Mouse (Mus musculus) embryonic facial prominence, embryonic 11.5 days (tissue): ENCODE data around the gene Rai14. TPM values are rescaled to one million over a fixed set of nuclear protein-coding genes. Genes with fewer than 3 reads are reported as not detected.
A peak's percentile ranks its signal among the peaks of the same experiment; 100 is the strongest.
"Not testable (repeated sequence)": the region's sequence is repeated elsewhere in the genome, so short reads cannot be mapped to it uniquely, and the experiment has no call there.

Experiments used
- ATAC-seq: fragments of 200-750 bp; cut with Nextera tagmentation; replicated peaks from 2 replicates; pipeline ENCODE4 v1.8.0; 2017; ENCODE audit warnings: low read depth; ENCODE audit not compliant: insufficient number of reproducible peaks, low FRiP score, low TSS enrichment
- DNase-seq: peaks from one replicate; pipeline ENCODE4 v3.0.0-alpha.2; 2015; ENCODE audit warnings: low spot score
- H3K27ac ChIP-seq: fragments of 300-500 bp; sonication (generic); replicated peaks from 2 replicates; pipeline ENCODE4 v1.5.1; 2014; ENCODE audit warnings: mild to moderate bottlenecking, low read depth, low read length, control low read depth
- H3K27me3 ChIP-seq: fragments of 300-500 bp; sonication (generic); 2 replicates; pipeline ENCODE4 v1.6.1; 2014; ENCODE audit warnings: mild to moderate bottlenecking, low read length, moderate library complexity, mixed read lengths; ENCODE audit not compliant: control insufficient read depth, insufficient read depth
- H3K36me3 ChIP-seq: fragments of 300-500 bp; sonication (generic); replicated peaks from 2 replicates; pipeline ENCODE4 v1.6.1; 2014; ENCODE audit warnings: low read depth, mild to moderate bottlenecking, low read length, moderate library complexity, mixed read lengths; ENCODE audit not compliant: control insufficient read depth, insufficient read depth
- H3K4me1 ChIP-seq: fragments of 300-500 bp; sonication (generic); 2 replicates; pipeline ENCODE4 v1.6.1; 2014; ENCODE audit warnings: low read length, mixed read lengths; ENCODE audit not compliant: control insufficient read depth, insufficient read depth
- H3K4me2 ChIP-seq: fragments of 300-500 bp; sonication (generic); 2 replicates; pipeline ENCODE4 v1.6.1; 2014; ENCODE audit warnings: low read depth, mild to moderate bottlenecking, control low read depth, low read length, moderate library complexity
- H3K4me3 ChIP-seq: fragments of 300-500 bp; sonication (generic); 2 replicates; pipeline ENCODE4 v1.5.1; 2014; ENCODE audit warnings: low read depth, low read length, control low read depth
- H3K9ac ChIP-seq: fragments of 300-500 bp; sonication (generic); replicated peaks from 2 replicates; pipeline ENCODE4 v1.6.1; 2014; ENCODE audit warnings: mild to moderate bottlenecking, control low read depth, low read length
- H3K9me3 ChIP-seq: fragments of 300-500 bp; sonication (generic); replicated peaks from 2 replicates; pipeline ENCODE4 v1.6.1; 2016; ENCODE audit warnings: mild to moderate bottlenecking, low read length, inconsistent platforms, mixed read lengths; ENCODE audit not compliant: control insufficient read depth
- WGBS: fragments of 180-500 bp; shearing (Covaris S2); extraction: QIAGEN DNeasy Blood & Tissue Kit; methylation state at CpG from one replicate; pipeline ENCODE4 v1.1.7; 2014; 5-methylcytosine and 5-hydroxymethylcytosine counted together
- polyA plus RNA-seq: library from polyadenylated mRNA; unstranded; fragments of >200 nt; fragmentation: Nextera tagmentation; extraction: Ambion mirVana; gene quantifications from 2 replicates; pipeline ENCODE4 v1.2.1, GENCODE M21; 2014

The Rai14 gene
- polyA plus RNA-seq, 1 experiment from 2014 or later = 92.0 TPM

DNA sequence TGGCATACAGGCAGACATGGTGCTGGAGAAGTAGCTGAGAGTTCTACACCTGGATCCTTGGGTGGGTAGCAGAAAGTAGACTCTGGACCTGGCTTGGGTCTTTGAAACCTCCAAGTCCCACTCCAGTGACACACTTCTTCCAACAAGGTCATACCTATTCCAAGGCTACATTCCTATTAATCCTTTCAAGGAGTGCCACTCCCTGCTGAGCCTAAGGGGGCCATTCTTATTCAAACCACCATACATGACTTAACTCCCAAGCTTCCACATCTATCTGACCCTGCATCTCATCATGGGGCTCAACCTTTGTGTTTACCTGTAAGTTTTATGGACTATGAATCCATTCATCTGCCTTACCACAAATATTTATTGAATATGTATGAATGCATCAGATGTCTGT, 152.1 kb downstream of the Rai14 start:
- H3K36me3 ChIP-seq = peaks cover 2% of the 10 kb centered on the region
- ATAC-seq (no peak), DNase-seq (no peak)
- no peak overlapping the region for H3K9ac ChIP-seq
- H3K4me1 ChIP-seq = no peaks in the 10 kb centered on the region
- H3K4me3 ChIP-seq = no peak overlapping the region
- H3K27ac ChIP-seq = no peak overlapping the region
- no peaks in the 10 kb centered on the region for H3K9me3 ChIP-seq
- no peak overlapping the region for H3K4me2 ChIP-seq
- no peaks in the 10 kb centered on the region for H3K27me3 ChIP-seq

GRCm38 (mm10) chr15:10560005-10560404, 154.4 kb downstream of the Rai14 start:
- H3K4me1 ChIP-seq = no peaks in the 10 kb centered on the region
- no peaks in the 10 kb centered on the region for H3K27me3 ChIP-seq
- H3K4me3 ChIP-seq = no peak overlapping the region
- no peak overlapping the region for H3K4me2 ChIP-seq
- ATAC-seq = no peak
- no peak for DNase-seq
- 92% methylated on average over 7 of the region's 7 CpGs for WGBS
- H3K9ac ChIP-seq = no peak overlapping the region
- H3K9me3 ChIP-seq = no peaks in the 10 kb centered on the region
- no peak overlapping the region for H3K27ac ChIP-seq
- H3K36me3 ChIP-seq = no peaks in the 10 kb centered on the region

GRCm38 (mm10) chr15:10558465-10558864, 156.0 kb downstream of the Rai14 start, which contains the start of gene Ttc23l:
Gene Ttc23l, minus strand, starts transcription at chr15:10558668.
- Histone ChIP-seq H3K4me1 (no peaks in the 10 kb centered on the region), H3K4me3 (no peak within 1 kb of the TSS), H3K27me3 (no peaks in the 10 kb centered on the region), H3K36me3 (no peaks in the 10 kb centered on the region), H3K4me2 (no peak within 1 kb of the TSS), H3K9me3 (no peaks in the 10 kb centered on the region), H3K9ac (no peak within 1 kb of the TSS), H3K27ac (no peak within 1 kb of the TSS)
- DNase-seq (no peak), ATAC-seq (no peak)
- 93% methylated on average over 13 of the region's 13 CpGs for WGBS

DNA sequence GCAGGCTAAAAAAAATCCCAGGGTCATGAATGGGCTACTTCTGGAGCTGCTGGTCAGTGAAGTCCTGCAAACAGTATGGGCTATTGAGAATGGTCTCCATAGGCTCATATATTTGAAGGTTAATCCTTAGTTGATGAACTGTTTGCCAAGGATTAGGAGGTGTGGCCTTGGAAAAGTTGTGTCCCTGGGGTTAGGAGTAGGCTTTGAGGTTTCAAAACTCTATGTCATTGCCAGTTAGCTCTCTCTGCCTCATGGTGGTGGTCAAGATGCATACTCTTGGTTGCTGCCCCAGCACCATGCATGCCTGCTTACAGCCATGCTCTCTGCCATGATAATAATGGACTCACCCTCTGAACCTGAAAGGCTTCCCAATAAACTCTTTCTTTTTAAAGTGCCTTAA, 160.1 kb downstream of the Rai14 start:
- Histone ChIP-seq H3K27me3 (no peaks in the 10 kb centered on the region), H3K4me2 (no peak overlapping the region), H3K4me3 (no peak overlapping the region), H3K9ac (no peak overlapping the region), H3K4me1 (no peaks in the 10 kb centered on the region), H3K36me3 (no peaks in the 10 kb centered on the region), H3K27ac (no peak overlapping the region), H3K9me3 (no peaks in the 10 kb centered on the region)
- ATAC-seq (no peak), DNase-seq (no peak)

DNA sequence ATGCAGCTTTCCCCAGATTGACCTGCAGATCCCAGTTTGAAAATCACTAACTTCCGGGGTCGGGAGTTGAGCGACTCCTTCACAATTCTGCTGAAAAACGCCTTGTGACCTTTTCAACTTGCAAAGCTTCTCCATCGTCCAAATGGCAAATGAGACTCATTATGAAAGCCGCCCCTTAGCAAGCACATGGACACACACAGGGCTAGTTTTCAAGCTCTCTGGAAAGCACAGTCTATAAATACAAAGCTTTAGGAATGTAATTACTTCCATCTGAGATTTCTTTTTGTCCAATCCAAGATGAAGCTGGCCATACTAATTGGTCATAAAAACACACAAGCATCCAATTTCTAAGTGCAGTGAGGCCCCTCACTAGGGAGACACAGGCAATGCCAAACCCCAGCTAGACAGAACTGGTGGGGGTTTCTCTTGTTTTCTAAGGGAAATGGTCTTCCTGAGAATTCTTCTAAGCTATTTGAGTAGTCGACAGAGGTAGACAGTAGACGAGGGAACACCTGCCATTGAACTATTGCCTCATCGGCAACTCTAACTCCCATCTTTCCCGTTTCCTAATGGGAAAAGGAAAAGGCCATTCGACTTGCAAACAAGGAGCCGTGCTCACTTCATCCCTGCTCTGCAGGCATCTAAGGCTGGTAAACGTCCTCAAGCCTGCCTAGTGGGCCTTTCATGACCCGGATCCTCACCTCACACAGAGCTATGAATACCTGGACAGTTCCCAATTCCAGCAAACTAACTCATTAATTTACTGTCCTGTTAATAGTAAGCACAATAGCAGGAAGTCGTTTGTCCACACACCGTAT, 173.9 kb downstream of the Rai14 start:
- Histone ChIP-seq H3K36me3 (no peaks in the 10 kb centered on the region), H3K4me3 (no peak overlapping the region), H3K9me3 (no peaks in the 10 kb centered on the region), H3K4me1 (no peaks in the 10 kb centered on the region), H3K27ac (0 out of 2 replicates have a peak overlapping the region, but pooled peaks have one; percentile 62), H3K27me3 (no peaks in the 10 kb centered on the region), H3K4me2 (no peak overlapping the region), H3K9ac (no peak overlapping the region)
- ATAC-seq (peak; percentile 59; the same call in 1 of the 2 replicates), DNase-seq (peak; percentile 54)
- 50% methylated on average over 16 of the region's 16 CpGs for WGBS

- H3K9ac ChIP-seq = no peak overlapping the region
- no peaks in the 10 kb centered on the region for H3K27me3 ChIP-seq
- no peaks in the 10 kb centered on the region for H3K9me3 ChIP-seq
- no peak overlapping the region for H3K4me2 ChIP-seq
- ATAC-seq (no peak), DNase-seq (peak; percentile 6)
- H3K4me3 ChIP-seq = no peak overlapping the region
- no peaks in the 10 kb centered on the region for H3K4me1 ChIP-seq
- 63% methylated on average over 7 of the region's 7 CpGs for WGBS
- no peaks in the 10 kb centered on the region for H3K36me3 ChIP-seq
- H3K27ac ChIP-seq = no peak overlapping the region
Measured at GRCm38 (mm10) chr15:10535969-10536368, 178.5 kb downstream of the Rai14 start.

GRCm38 (mm10) chr15:10534591-10534990, 179.8 kb downstream of the Rai14 start:
- 91% methylated on average over 5 of the region's 5 CpGs for WGBS
- Histone ChIP-seq H3K4me2 (no peak overlapping the region), H3K4me3 (no peak overlapping the region), H3K36me3 (no peaks in the 10 kb centered on the region), H3K27me3 (no peaks in the 10 kb centered on the region), H3K4me1 (no peaks in the 10 kb centered on the region), H3K9ac (no peak overlapping the region), H3K27ac (no peak overlapping the region), H3K9me3 (no peaks in the 10 kb centered on the region)
- DNase-seq (no peak), ATAC-seq (no peak)

DNA sequence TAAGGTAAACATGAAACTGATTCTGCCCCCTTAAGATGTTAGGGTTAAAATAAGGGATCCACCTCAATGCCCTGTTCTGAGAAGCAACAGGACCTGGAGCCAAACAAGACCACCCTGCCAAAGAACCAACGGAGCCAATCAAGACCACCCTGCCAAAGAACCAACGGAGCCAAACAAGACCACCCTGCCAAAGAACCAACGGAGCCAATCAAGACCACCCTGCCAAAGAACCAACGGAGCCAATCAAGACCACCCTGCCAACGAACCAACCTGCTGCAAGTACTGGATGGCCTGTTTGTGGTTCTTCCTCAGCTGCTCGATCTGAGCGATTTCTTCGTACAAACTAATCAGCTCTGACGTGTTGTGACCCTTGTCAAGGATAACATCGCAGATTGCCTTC, 181.1 kb downstream of the Rai14 start:
- not testable (repeated sequence) for H3K4me3 ChIP-seq, H3K4me1 ChIP-seq, ATAC-seq, H3K36me3 ChIP-seq, H3K9me3 ChIP-seq, H3K4me2 ChIP-seq, H3K27ac ChIP-seq, H3K9ac ChIP-seq, DNase-seq, H3K27me3 ChIP-seq
- 84% methylated on average over 10 of the region's 10 CpGs for WGBS
